Mouse (Mus musculus): ENCODE measurements at regions not wholly inside any gene's neighbourhood (a gene's known extent, or its start where the extent isn't known, plus 50 kb on each side); places are given as distances from the start of the nearest gene placed in this dataset.

DNA sequence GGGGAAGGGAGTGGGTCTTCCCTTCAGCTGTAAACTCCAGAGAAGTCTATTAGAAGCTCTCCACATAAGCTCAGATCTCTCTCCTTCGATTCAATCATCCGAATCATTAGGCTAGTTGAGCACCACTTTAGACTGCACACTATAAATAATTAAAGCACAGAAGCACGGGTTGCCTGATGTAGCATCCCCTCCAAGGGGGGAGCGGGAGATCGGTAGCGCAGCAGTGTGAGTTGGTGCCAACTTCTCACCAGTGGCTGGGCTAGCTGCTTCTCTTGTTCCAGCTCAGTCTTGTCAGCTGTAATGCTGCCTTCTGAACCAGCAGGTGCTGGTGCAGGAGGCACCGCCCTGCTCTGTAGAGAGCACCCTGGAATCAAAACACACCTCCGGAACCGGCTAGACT lies 78.6 kb downstream of the A830031A19Rik start:
- ATAC-seq (replicated peaks; ENCODE audit: insufficient number of reproducible peaks, low FRiP score, low TSS enrichment, poor library complexity, severe bottlenecking): no peak

GRCm38 (mm10) chr11:23994160-23994559 lies 80.7 kb downstream of the A830031A19Rik start:
- no peak for ATAC-seq (replicated peaks; ENCODE audit: insufficient number of reproducible peaks, low FRiP score, low TSS enrichment, poor library complexity, severe bottlenecking)

DNA sequence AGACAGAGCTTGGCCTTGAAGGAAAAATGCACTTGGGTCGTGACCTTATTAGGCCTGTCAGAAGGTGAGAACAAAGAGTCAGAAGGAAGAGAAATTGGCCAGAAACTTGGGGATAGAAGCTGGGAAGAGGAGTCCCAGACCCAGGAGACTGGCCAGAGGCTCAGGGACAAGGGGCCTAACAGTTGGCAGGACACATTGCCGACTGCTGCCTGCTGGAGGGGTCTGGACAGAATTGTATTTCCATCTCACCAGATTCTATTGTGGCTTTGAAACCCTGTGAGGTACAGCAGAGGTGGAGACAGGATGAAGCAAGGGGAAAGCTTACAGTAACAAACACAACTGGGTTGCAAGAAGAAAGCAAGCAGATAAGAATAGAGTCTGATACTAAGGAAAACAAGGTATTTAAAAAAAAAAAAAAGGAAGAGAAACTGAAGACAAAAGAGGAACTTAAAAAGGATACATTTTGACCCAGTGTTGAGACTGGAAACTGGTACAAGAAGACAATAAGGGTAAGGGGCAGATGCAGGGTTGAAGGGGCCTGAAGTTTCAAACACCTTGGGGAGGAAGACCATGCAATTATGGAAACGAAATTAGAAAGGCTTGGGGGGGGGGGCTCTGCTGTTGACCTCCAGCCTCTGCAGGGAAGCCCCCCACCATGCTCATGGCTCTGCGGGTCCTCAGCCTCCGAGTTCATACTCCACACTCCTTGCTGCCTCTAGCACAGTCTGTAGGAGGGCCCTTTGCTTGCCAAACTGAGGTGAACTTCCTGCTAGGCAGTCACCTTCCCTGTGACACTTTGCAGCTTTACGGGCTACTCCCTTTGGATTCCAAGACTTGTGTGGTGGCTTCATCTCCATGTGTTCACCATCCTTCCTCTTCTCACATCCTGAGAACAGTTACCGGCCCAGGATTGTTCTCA lies 87.1 kb downstream of the A830031A19Rik start:
- ATAC-seq (replicated peaks; ENCODE audit: insufficient number of reproducible peaks, low FRiP score, low TSS enrichment, poor library complexity, severe bottlenecking): 0 out of 2 replicates have a peak, but pooled peaks have one; percentile 15

GRCm38 (mm10) chr11:23985231-23985630 lies 89.6 kb downstream of the A830031A19Rik start:
- no peak for ATAC-seq (replicated peaks; ENCODE audit: insufficient number of reproducible peaks, low FRiP score, low TSS enrichment, poor library complexity, severe bottlenecking)

DNA sequence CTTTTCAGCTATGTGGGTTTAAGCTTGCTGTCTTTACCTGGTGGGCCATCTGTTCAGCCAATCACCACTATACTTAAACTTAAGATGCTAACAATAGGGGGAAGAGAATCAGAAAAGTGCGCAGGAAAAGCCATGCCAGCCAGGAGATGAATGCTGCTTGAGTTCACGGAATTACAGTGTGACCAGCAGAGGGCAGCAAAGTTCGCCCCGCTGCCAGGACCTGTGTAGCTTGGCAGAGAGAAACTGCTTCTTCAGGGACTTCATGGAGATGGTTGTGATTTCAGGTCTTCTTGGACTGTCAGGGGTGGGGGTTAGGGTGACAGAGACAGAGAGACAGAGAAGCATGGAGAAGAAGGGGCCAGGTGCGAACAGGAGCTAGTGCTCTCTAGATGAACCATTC lies 84.3 kb upstream of the Papolg start:
- peak; percentile 77 for ATAC-seq (replicated peaks; ENCODE audit: insufficient number of reproducible peaks, low FRiP score, low TSS enrichment, poor library complexity, severe bottlenecking)

DNA sequence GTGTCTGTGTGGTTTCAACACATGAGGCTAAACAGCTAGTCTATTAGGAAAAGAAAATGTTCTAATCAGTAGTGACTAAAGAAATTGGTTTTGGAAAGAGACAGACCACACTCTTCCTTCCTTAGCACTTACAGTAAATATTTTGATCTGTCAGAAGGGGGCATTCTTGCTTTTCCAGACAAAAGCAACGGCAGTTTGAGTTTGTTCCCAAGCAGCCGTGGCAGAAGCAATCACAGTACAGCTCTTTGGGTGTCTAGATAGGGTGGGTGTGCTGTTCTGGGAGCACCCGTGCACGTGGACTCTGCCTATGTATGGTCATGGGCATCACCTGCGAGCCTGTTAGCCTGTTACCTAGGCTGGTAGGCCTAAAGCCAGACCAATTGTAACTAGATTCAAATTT lies 83.2 kb upstream of the Papolg start:
- ATAC-seq (replicated peaks; ENCODE audit: insufficient number of reproducible peaks, low FRiP score, low TSS enrichment, poor library complexity, severe bottlenecking): no peak

- no peak for ATAC-seq (replicated peaks; ENCODE audit: insufficient number of reproducible peaks, low FRiP score, low TSS enrichment, poor library complexity, severe bottlenecking)
Observed at GRCm38 (mm10) chr11:23977096-23977495, 82.0 kb upstream of the Papolg start.

DNA sequence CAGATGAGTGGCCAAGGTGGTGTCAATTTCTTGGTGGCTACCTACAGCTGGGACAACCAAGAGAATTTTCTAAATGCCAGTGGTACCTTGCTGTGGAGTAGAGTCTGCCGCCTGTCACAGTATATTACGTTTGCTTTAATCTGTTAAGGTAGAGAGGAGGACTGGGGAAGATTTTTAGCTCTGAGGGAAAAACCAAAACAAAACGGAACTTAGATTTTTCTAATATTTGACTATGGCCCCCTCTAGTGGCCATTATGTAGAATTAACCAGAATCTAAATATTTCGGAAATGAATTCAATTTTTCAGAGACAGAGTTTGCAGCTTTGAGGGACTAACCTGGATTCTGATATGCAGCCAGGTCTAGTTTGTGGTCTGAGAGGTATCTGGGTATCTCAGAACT lies 59.3 kb upstream of the Papolg start:
- ATAC-seq (replicated peaks; ENCODE audit: insufficient number of reproducible peaks, low FRiP score, low TSS enrichment, poor library complexity, severe bottlenecking): 0 out of 2 replicates have a peak, but pooled peaks have one; percentile 27

DNA sequence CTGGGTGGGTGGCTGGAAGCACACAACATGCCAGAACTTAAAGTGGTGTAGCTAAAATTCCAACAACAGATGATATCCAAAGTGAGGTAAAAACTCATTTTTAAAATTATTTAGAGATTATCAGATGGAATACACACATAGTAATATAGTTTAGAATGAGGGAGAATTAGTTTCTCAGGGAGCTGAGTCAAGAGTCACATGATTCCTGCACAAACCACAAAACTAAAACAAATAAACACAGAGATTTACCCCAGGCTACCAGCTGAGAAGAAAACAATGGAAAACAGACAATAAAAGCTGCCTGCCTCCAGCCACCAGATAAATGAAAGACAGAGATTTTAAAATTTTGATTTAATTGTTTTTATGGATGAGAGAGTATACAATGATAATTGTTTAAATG lies 50.9 kb upstream of the Papolg start:
- no peak for ATAC-seq (replicated peaks; ENCODE audit: insufficient number of reproducible peaks, low FRiP score, low TSS enrichment, poor library complexity, severe bottlenecking)

Data from monocyte, adult 5-6 weeks (primary cell).